Mouse (Mus musculus): ENCODE measurements around the gene Ces2f.

- no peak for TF ChIP-seq EP300 (IDR thresholded peaks at IDR 0.05)
- no peak for TF ChIP-seq CTCF (IDR thresholded peaks at IDR 0.05)
Measured at GRCm38 (mm10) chr8:104984126-104984525, 37.0 kb downstream of the Ces2f start.
